9 mouse cellular contexts compared by ENCODE assay signal in the genomic region with DNA sequence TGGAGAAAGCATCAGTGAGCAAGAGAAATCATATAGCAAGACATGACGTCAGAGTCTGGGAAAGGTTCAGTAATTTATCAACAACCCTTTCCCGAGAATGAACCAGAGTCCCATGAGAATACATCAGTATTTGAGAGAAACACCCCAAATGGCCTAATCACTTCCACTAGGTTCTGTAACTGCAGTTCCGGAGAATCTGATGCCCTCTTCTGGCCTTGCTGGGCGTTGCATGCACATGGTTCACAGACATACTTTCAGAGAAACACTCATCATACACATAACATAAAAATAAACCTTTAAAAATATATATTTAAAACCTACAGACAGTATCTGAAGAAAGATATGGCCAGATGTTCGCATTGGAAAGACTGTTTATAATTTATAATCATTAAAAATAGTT. TPM values are rescaled to one million over a fixed set of nuclear protein-coding genes. Genes with fewer than 3 reads are reported as not detected.
DNase-seq lines count a peak whose midpoint lies in the region; TF ChIP-seq lines count a peak whose summit lies in the region.
"Had no signal": no experiment of that assay in that cellular context is flagged by ENCODE, and none has a peak within 500 bp of the region (broad histone marks: within the 10 kb centered on the region; RNA-seq: fewer than 3 reads in every experiment).

No protein-coding gene starts in this region.

- no peaks in the 10 kb centered on the region for H3K4me1 ChIP-seq in small intestine, adult 2 months (ENCODE audit: control insufficient read depth, insufficient read depth, insufficient read length, low read length)

- no peak overlapping the region for H3K4me3 ChIP-seq in small intestine, adult 2 months (ENCODE audit: low read depth, low read length)
- H3K4me3 ChIP-seq: limb, embryonic 13.5 days had no signal

- H3K27ac ChIP-seq in small intestine, adult 2 months (ENCODE audit: insufficient read depth, low read depth, low read length) = no peak overlapping the region
- H3K27ac ChIP-seq: limb, embryonic 13.5 days had no signal

- H3K27me3 ChIP-seq in small intestine, adult 2 months (ENCODE audit: control insufficient read depth, insufficient read depth, low read length) = peaks cover 13% of the 10 kb centered on the region

- 49% methylated on average over 5 of the region's 5 CpGs for WGBS in small intestine, adult 2 months

- DNase-seq in gastrocnemius, postnatal 10 days = peak; percentile 37
- DNase-seq in gastrocnemius, postnatal 25 days = no peak
- peak; percentile 65 for DNase-seq in right cerebral cortex, postnatal 14 days
- no peak for DNase-seq in right cerebral cortex, adult 18-20 months
- DNase-seq in adrenal gland, postnatal 36 days = peak; percentile 28 to 43
- no peak for DNase-seq in left cerebral cortex, postnatal 4 days
- no peak for DNase-seq in urinary bladder, adult 18-20 months (ENCODE audit: low spot score in 2 of 2)

- H3K36me3 ChIP-seq in small intestine, adult 2 months (ENCODE audit: control insufficient read depth, insufficient read depth, low read length) = no peaks in the 10 kb centered on the region
- H3K36me3 ChIP-seq: limb, embryonic 13.5 days had no signal

- TF ChIP-seq CTCF in small intestine, adult 2 months (IDR thresholded peaks at IDR 0.05; ENCODE audit: extremely low read depth, insufficient read length, insufficient replicate concordance, low read depth, low read length) = peak; percentile 30; the same call in 1 of the 2 replicates

- no peak for TF ChIP-seq POLR2A in small intestine, adult 2 months (IDR thresholded peaks at IDR 0.05; ENCODE audit: low read depth, low read length)

- intact Hi-C loops in left cerebral cortex, postnatal 4 days (cut with DNase I) = loop anchor here (10.0 kb wide), 1 partner anchor 73 kb away; a partner anchor contains a TSS

RNA-seq across cellular contexts. Expression of a gene that starts 3.9 kb away (rescaled TPM):
- total RNA-seq in gastrocnemius, postnatal 10 days (2021) = under 1 TPM; 0.47 to 0.80 TPM
- under 1 TPM; 0.29 to 0.33 TPM for total RNA-seq in gastrocnemius, postnatal 25 days (2021)
- under 1 TPM; 0.13 to 0.33 TPM for total RNA-seq in adrenal gland, postnatal 36 days (2021)
- 0.19 and 0.22 TPM in 2 replicates for polyA plus RNA-seq in small intestine, adult 2 months (2012; rRNA removed)
- total RNA-seq in left cerebral cortex, postnatal 4 days (2021) = 10 to 100 TPM; 31.7 to 35.2 TPM

Comparison
In these comparisons a context has a peak if more than half of its experiments do, and no peak if none do; other contexts are left out.
1. DNase-seq: peak in gastrocnemius, postnatal 10 days (single experiment), right cerebral cortex, postnatal 14 days (single experiment) and adrenal gland, postnatal 36 days (2 of 2); none in gastrocnemius, postnatal 25 days (single experiment), right cerebral cortex, adult 18-20 months (single experiment), left cerebral cortex, postnatal 4 days (single experiment) and urinary bladder, adult 18-20 months (0 of 2).
2. RNA of a gene that starts 3.9 kb away (total RNA-seq): 31.7 to 35.2 TPM in left cerebral cortex, postnatal 4 days; 0.47 to 0.80 TPM in gastrocnemius, postnatal 10 days, 0.29 to 0.33 TPM in gastrocnemius, postnatal 25 days and 0.13 to 0.33 TPM in adrenal gland, postnatal 36 days; every median in the first group is over 10 times any median in the second.